Mouse (Mus musculus) small intestine, adult 2 months (tissue): Measurements from ENCODE around the gene Lyrm1.

ENCODE experiments used
- CTCF ChIP-seq: fragments of 200-500 bp; IDR thresholded peaks from 2 replicates; pipeline ENCODE4 v1.5.1; 2012; ENCODE audit warnings: low read depth, mild to moderate bottlenecking, control low read depth, inconsistent platforms, low read length, moderate library complexity, mixed read lengths; ENCODE audit not compliant: insufficient replicate concordance, insufficient read length; ENCODE audit errors: extremely low read depth
- POLR2A ChIP-seq: fragments of 200-500 bp; IDR thresholded peaks from 2 replicates; pipeline ENCODE4 v1.6.1; 2012; ENCODE audit warnings: low read depth, mild to moderate bottlenecking, control low read depth, inconsistent platforms, low read length, moderate library complexity

GRCm38 (mm10) chr7:119892742-119893141, 2.9 kb upstream of the Lyrm1 start:
- no peak for TF ChIP-seq POLR2A
- TF ChIP-seq CTCF, result no peak
